10 mouse cellular contexts compared by ENCODE assay signal in genomic region chr2:50304824-50305577, GRCm38 (mm10). TPM values are rescaled to one million over a fixed set of nuclear protein-coding genes. Genes with fewer than 3 reads are reported as not detected.
DNase-seq lines count a peak whose midpoint lies in the region; ATAC-seq and TF ChIP-seq lines count a peak whose summit lies in the region.
"Had no signal": no experiment of that assay in that cellular context is flagged by ENCODE, and none has a peak within 500 bp of the region (broad histone marks: within the 10 kb centered on the region; RNA-seq: fewer than 3 reads in every experiment).

No protein-coding gene starts in this region.

- WGBS in embryonic facial prominence, embryonic 14.5 days: 82% methylated on average over 1 of the region's 1 CpGs
- WGBS in thymus, adult 2 months: 95% methylated on average over 1 of the region's 1 CpGs

- no peak for TF ChIP-seq CTCF in thymus, adult 2 months (IDR thresholded peaks at IDR 0.05; ENCODE audit: borderline replicate concordance, control insufficient read depth, extremely low read depth, insufficient read depth, low read length, poor library complexity)

- peak; percentile 57; the same call in 1 of the 2 replicates for ATAC-seq in embryonic facial prominence, embryonic 14.5 days (ENCODE audit: low read depth)

- intact Hi-C loops in heart, postnatal 10 days (cut with DNase I): loop anchor here (10.0 kb wide), 2 partner anchors 1060 to 1130 kb away; no protein-coding TSS in a partner anchor

- no peaks in the 10 kb centered on the region for H3K36me3 ChIP-seq in embryonic facial prominence, embryonic 14.5 days (ENCODE audit: control insufficient read depth, insufficient read depth, low read length)
- H3K36me3 ChIP-seq in splenic B cell, adult 2 months (ENCODE audit: control insufficient read depth, insufficient read depth, low read length, poor library complexity, severe bottlenecking): no peaks in the 10 kb centered on the region
- no peaks in the 10 kb centered on the region for H3K36me3 ChIP-seq in thymus, adult 2 months (ENCODE audit: control insufficient read depth, insufficient read depth, low read length)
- H3K36me3 ChIP-seq: stomach, embryonic 15.5 days had no signal

- H3K4me1 ChIP-seq in embryonic facial prominence, embryonic 14.5 days (ENCODE audit: control insufficient read depth, insufficient read depth, low read length): no peaks in the 10 kb centered on the region
- no peaks in the 10 kb centered on the region for H3K4me1 ChIP-seq in thymus, adult 2 months (replicated peaks; ENCODE audit: control insufficient read depth, insufficient read depth, low read length)
- H3K4me1 ChIP-seq: stomach, embryonic 15.5 days had no signal

- DNase-seq in heart, postnatal 10 days: peak; percentile 18 to 26
- no peak for DNase-seq in heart, adult 11 months
- peak; percentile 11 to 35 for DNase-seq in right cerebral cortex, adult 2 months (ENCODE audit: low spot score in 2 of 2)
- DNase-seq in right cerebral cortex, adult 18-20 months: no peak
- peak; percentile 60 for DNase-seq in embryonic facial prominence, embryonic 14.5 days (ENCODE audit: low spot score)
- DNase-seq in splenic B cell, adult 2 months (ENCODE audit: low read depth, low spot score): peak; percentile 23
- DNase-seq in layer of hippocampus, postnatal 14 days (ENCODE audit: low spot score in 2 of 2): no peak
- no peak for DNase-seq in thymus, adult 2 months

- no peak overlapping the region for H3K27ac ChIP-seq in embryonic facial prominence, embryonic 14.5 days (replicated peaks; ENCODE audit: low read depth, low read length)
- H3K27ac ChIP-seq in thymus, adult 2 months (ENCODE audit: control insufficient read depth, insufficient read depth, low read length): no peak overlapping the region
- H3K27ac ChIP-seq: stomach, embryonic 15.5 days had no signal

- no peaks in the 10 kb centered on the region for H3K9me3 ChIP-seq in embryonic facial prominence, embryonic 14.5 days (ENCODE audit: control insufficient read depth, low read length)
- H3K9me3 ChIP-seq: stomach, embryonic 15.5 days had no signal

- TF ChIP-seq POLR2A in thymus, adult 2 months (IDR thresholded peaks at IDR 0.05; ENCODE audit: control insufficient read depth, extremely low read depth, insufficient read depth, low read length, poor library complexity): no peak

- H3K4me2 ChIP-seq in embryonic facial prominence, embryonic 14.5 days (ENCODE audit: low read depth, low read length): no peak overlapping the region
- H3K4me2 ChIP-seq: stomach, embryonic 15.5 days had no signal

- H3K27me3 ChIP-seq in embryonic facial prominence, embryonic 14.5 days (replicated peaks; ENCODE audit: control insufficient read depth, insufficient read depth, low read length): no peaks in the 10 kb centered on the region
- H3K27me3 ChIP-seq in splenic B cell, adult 2 months (ENCODE audit: control insufficient read depth, insufficient read depth, low read length, poor library complexity, severe bottlenecking): 0 out of 2 replicates have a peak, but pooled peaks cover 2% of the 10 kb centered on the region
- H3K27me3 ChIP-seq in thymus, adult 2 months (ENCODE audit: control insufficient read depth, insufficient read depth, low read length): no peaks in the 10 kb centered on the region
- H3K27me3 ChIP-seq: stomach, embryonic 15.5 days had no signal

- no peak overlapping the region for H3K4me3 ChIP-seq in embryonic facial prominence, embryonic 14.5 days (ENCODE audit: low read depth, low read length)
- H3K4me3 ChIP-seq in thymus, adult 2 months (ENCODE audit: control insufficient read depth, insufficient read depth, low read length): no peak overlapping the region
- H3K4me3 ChIP-seq: erythroblast, embryonic 14.5 days; stomach, embryonic 15.5 days had no signal

- H3K9ac ChIP-seq in embryonic facial prominence, embryonic 14.5 days (ENCODE audit: low read depth, low read length): no peak overlapping the region
- H3K9ac ChIP-seq: stomach, embryonic 15.5 days had no signal

RNA-seq across cellular contexts. Expression of gene Mmadhc, which starts 8.4 kb away (rescaled TPM):
- 100 to 1,000 TPM; 152 to 156 TPM for total RNA-seq in heart, postnatal 10 days (2021)
- polyA plus RNA-seq in embryonic facial prominence, embryonic 14.5 days (2014; fragmentation: Nextera tagmentation; extraction: Ambion mirVana): 160 and 172 TPM in 2 replicates
- total RNA-seq in layer of hippocampus, postnatal 14 days (2021): 10 to 100 TPM; 49.1 to 56.7 TPM
- polyA plus RNA-seq in thymus, adult 2 months (2012; rRNA removed): 50.1 and 59.5 TPM in 2 replicates

Comparison
In these comparisons a context has a peak if more than half of its experiments do, and no peak if none do; other contexts are left out.
1. DNase-seq: peak in heart, postnatal 10 days (2 of 2), right cerebral cortex, adult 2 months (2 of 2), embryonic facial prominence, embryonic 14.5 days (single experiment) and splenic B cell, adult 2 months (single experiment); none in heart, adult 11 months (single experiment), right cerebral cortex, adult 18-20 months (single experiment), layer of hippocampus, postnatal 14 days (0 of 2) and thymus, adult 2 months (single experiment).